19 mouse cellular contexts compared by ENCODE assay signal in genomic region chr4:101135013-101135412, GRCm38 (mm10).
DNase-seq lines count a peak whose midpoint lies in the region; ATAC-seq and TF ChIP-seq lines count a peak whose summit lies in the region.
"Had no signal": no experiment of that assay in that cellular context is flagged by ENCODE, and none has a peak within 500 bp of the region (broad histone marks: within the 10 kb centered on the region; RNA-seq: fewer than 3 reads in every experiment).

No protein-coding gene starts in this region.

- no peaks in the 10 kb centered on the region for H3K4me1 ChIP-seq in forebrain, embryonic 15.5 days
- peaks cover 4% of the 10 kb centered on the region; the same call in 1 of the 2 replicates for H3K4me1 ChIP-seq in forebrain, embryonic 16.5 days (replicated peaks; ENCODE audit: control insufficient read depth, insufficient read depth, low read length)
- H3K4me1 ChIP-seq in limb, embryonic 13.5 days, result 0 out of 2 replicates have a peak, but pooled peaks cover 5% of the 10 kb centered on the region
- no peaks in the 10 kb centered on the region for H3K4me1 ChIP-seq in limb, embryonic 10.5 days
- peaks cover 3% of the 10 kb centered on the region; the same call in 1 of the 2 replicates for H3K4me1 ChIP-seq in limb, embryonic 14.5 days (ENCODE audit: control insufficient read depth, insufficient read depth, low read length)
- H3K4me1 ChIP-seq: heart, embryonic 15.5 days; hindbrain, embryonic 10.5 days; intestine, embryonic 15.5 days had no signal

- no peak overlapping the region for H3K27ac ChIP-seq in forebrain, embryonic 15.5 days (replicated peaks)
- H3K27ac ChIP-seq in forebrain, embryonic 16.5 days (ENCODE audit: low read length), result no peak overlapping the region
- no peak overlapping the region for H3K27ac ChIP-seq in limb, embryonic 13.5 days
- no peak overlapping the region for H3K27ac ChIP-seq in limb, embryonic 10.5 days
- 0 out of 2 replicates have a peak overlapping the region, but pooled peaks have one; percentile 33 for H3K27ac ChIP-seq in limb, embryonic 14.5 days (replicated peaks; ENCODE audit: low read depth, low read length)
- H3K27ac ChIP-seq: heart, embryonic 15.5 days; hindbrain, embryonic 10.5 days; intestine, embryonic 15.5 days had no signal

- H3K9me3 ChIP-seq in forebrain, embryonic 15.5 days, result no peaks in the 10 kb centered on the region
- H3K9me3 ChIP-seq in forebrain, embryonic 16.5 days (ENCODE audit: control insufficient read depth, low read length), result no peaks in the 10 kb centered on the region
- no peaks in the 10 kb centered on the region for H3K9me3 ChIP-seq in limb, embryonic 13.5 days
- no peaks in the 10 kb centered on the region for H3K9me3 ChIP-seq in limb, embryonic 10.5 days (replicated peaks)
- no peaks in the 10 kb centered on the region for H3K9me3 ChIP-seq in limb, embryonic 14.5 days (ENCODE audit: control insufficient read depth, low read length)
- H3K9me3 ChIP-seq: heart, embryonic 15.5 days; hindbrain, embryonic 10.5 days; intestine, embryonic 15.5 days had no signal

- no peak overlapping the region for H3K4me3 ChIP-seq in forebrain, embryonic 15.5 days
- no peak overlapping the region for H3K4me3 ChIP-seq in forebrain, embryonic 16.5 days (replicated peaks; ENCODE audit: low read length)
- H3K4me3 ChIP-seq in limb, embryonic 13.5 days, result no peak overlapping the region
- H3K4me3 ChIP-seq in limb, embryonic 10.5 days, result no peak overlapping the region
- no peak overlapping the region for H3K4me3 ChIP-seq in limb, embryonic 14.5 days (replicated peaks; ENCODE audit: low read length)
- H3K4me3 ChIP-seq: heart, embryonic 15.5 days; hindbrain, embryonic 10.5 days; intestine, embryonic 15.5 days had no signal

- no peak for TF ChIP-seq CTCF in brain, embryonic 14.5 days (IDR thresholded peaks at IDR 0.05; ENCODE audit: borderline replicate concordance, extremely low read depth, insufficient read depth, insufficient read length)

- no peaks in the 10 kb centered on the region for H3K27me3 ChIP-seq in forebrain, embryonic 15.5 days
- no peaks in the 10 kb centered on the region for H3K27me3 ChIP-seq in forebrain, embryonic 16.5 days (replicated peaks; ENCODE audit: control insufficient read depth, insufficient read depth, low read length)
- H3K27me3 ChIP-seq in limb, embryonic 13.5 days, result no peaks in the 10 kb centered on the region
- no peaks in the 10 kb centered on the region for H3K27me3 ChIP-seq in limb, embryonic 10.5 days (ENCODE audit: low read depth, poor library complexity, severe bottlenecking)
- no peaks in the 10 kb centered on the region for H3K27me3 ChIP-seq in limb, embryonic 14.5 days (ENCODE audit: control insufficient read depth, insufficient read depth, low read length)
- H3K27me3 ChIP-seq: CH12.LX; heart, embryonic 15.5 days; intestine, embryonic 15.5 days; Patski had no signal

- TF ChIP-seq POLR2A in brain, embryonic 14.5 days (IDR thresholded peaks at IDR 0.05; ENCODE audit: borderline replicate concordance, extremely low read depth, insufficient read depth, insufficient read length, poor library complexity, severe bottlenecking), result no peak
- TF ChIP-seq POLR2A in limb, embryonic 14.5 days (IDR thresholded peaks at IDR 0.05; ENCODE audit: borderline replicate concordance, extremely low read depth, insufficient read depth, insufficient read length), result no peak

- no peak overlapping the region for H3K9ac ChIP-seq in forebrain, embryonic 15.5 days (replicated peaks)
- H3K9ac ChIP-seq in forebrain, embryonic 16.5 days (replicated peaks; ENCODE audit: low read depth, low read length), result no peak overlapping the region
- no peak overlapping the region for H3K9ac ChIP-seq in limb, embryonic 13.5 days
- no peak overlapping the region for H3K9ac ChIP-seq in limb, embryonic 14.5 days (ENCODE audit: low read depth, low read length, severe bottlenecking)
- H3K9ac ChIP-seq: heart, embryonic 15.5 days; intestine, embryonic 15.5 days had no signal

- ATAC-seq in forebrain, embryonic 15.5 days (replicated peaks), result 0 out of 2 replicates have a peak, but pooled peaks have one; percentile 55
- no peak; the same call in 1 of the 2 replicates for ATAC-seq in forebrain, embryonic 16.5 days
- peak; percentile 72; the same call in 1 of the 2 replicates for ATAC-seq in limb, embryonic 13.5 days (ENCODE audit: low FRiP score, low read depth)
- no peak for ATAC-seq in limb, embryonic 14.5 days (ENCODE audit: low FRiP score, low read depth)
- ATAC-seq: activated CD4-positive, CD25-positive, alpha-beta regulatory T cell, adult 4 months; forebrain, embryonic 14.5 days; intestine, embryonic 15.5 days; Patski had no signal

- DNase-seq in limb, embryonic 10.5 days (ENCODE audit: low spot score), result no peak
- peak; percentile 33 for DNase-seq in brain, embryonic 14.5 days (ENCODE audit: low read depth)
- DNase-seq in limb, embryonic 14.5 days (ENCODE audit: low spot score), result no peak
- DNase-seq: adrenal gland, postnatal 14 days; cerebellum, adult 2 months; gastrocnemius, postnatal 10 days; heart, adult 18-20 months; heart, postnatal 14 days had no signal

- H3K36me3 ChIP-seq in forebrain, embryonic 15.5 days, result no peaks in the 10 kb centered on the region
- H3K36me3 ChIP-seq in forebrain, embryonic 16.5 days (ENCODE audit: control insufficient read depth, insufficient read depth), result no peaks in the 10 kb centered on the region
- H3K36me3 ChIP-seq in limb, embryonic 13.5 days, result peaks cover 32% of the 10 kb centered on the region
- peaks cover 5% of the 10 kb centered on the region; the same call in 1 of the 2 replicates for H3K36me3 ChIP-seq in limb, embryonic 10.5 days
- H3K36me3 ChIP-seq in limb, embryonic 14.5 days (ENCODE audit: control insufficient read depth, insufficient read depth, low read length), result peaks cover 33% of the 10 kb centered on the region
- H3K36me3 ChIP-seq: intestine, embryonic 15.5 days had no signal

- WGBS in forebrain, embryonic 15.5 days, result 84% methylated on average over 8 of the region's 8 CpGs
- WGBS in forebrain, embryonic 16.5 days, result 83% methylated on average over 8 of the region's 8 CpGs
- WGBS in limb, embryonic 13.5 days, result 54% methylated on average over 8 of the region's 8 CpGs
- WGBS in limb, embryonic 10.5 days, result 90% methylated on average over 8 of the region's 8 CpGs
- 44% methylated on average over 8 of the region's 8 CpGs for WGBS in limb, embryonic 14.5 days

- H3K4me2 ChIP-seq in forebrain, embryonic 15.5 days (replicated peaks), result no peak overlapping the region
- H3K4me2 ChIP-seq in forebrain, embryonic 16.5 days (ENCODE audit: low read length), result no peak overlapping the region
- no peak overlapping the region for H3K4me2 ChIP-seq in limb, embryonic 13.5 days (replicated peaks)
- H3K4me2 ChIP-seq in limb, embryonic 14.5 days (replicated peaks; ENCODE audit: low read depth, low read length, severe bottlenecking), result no peak overlapping the region
- H3K4me2 ChIP-seq: heart, embryonic 11.5 days; heart, embryonic 15.5 days; intestine, embryonic 15.5 days had no signal

Comparison
In these comparisons a context has a peak if more than half of its experiments do, and no peak if none do; other contexts are left out.
1. ATAC-seq: peak in forebrain, embryonic 15.5 days (single experiment) and limb, embryonic 13.5 days (single experiment); none in forebrain, embryonic 16.5 days (single experiment) and limb, embryonic 14.5 days (single experiment).